Mouse (Mus musculus) lung, adult 2 months (tissue): ENCODE results near the gene Zfp764. TPM values are rescaled to one million over a fixed set of nuclear protein-coding genes. Genes with fewer than 3 reads are reported as not detected.
"Not testable (repeated sequence)": the region's sequence is repeated elsewhere in the genome, so short reads cannot be mapped to it uniquely, and the experiment has no call there.

Experiments used
- DNase-seq: peaks from one replicate; pipeline ENCODE4 v3.0.0; 2022
- H3K4me1 ChIP-seq: fragments of 200-500 bp; 2 replicates; pipeline ENCODE4 v1.6.1; 2011; ENCODE audit warnings: low read length; ENCODE audit not compliant: control insufficient read depth, insufficient read depth
- H3K4me3 ChIP-seq: fragments of 200-500 bp; replicated peaks from 2 replicates; pipeline ENCODE3; 2011; ENCODE audit warnings: low read depth, mild to moderate bottlenecking, control low read depth, low read length; ENCODE audit errors: extremely low read depth
- CTCF ChIP-seq: fragments of 200-500 bp; IDR thresholded peaks from 2 replicates; pipeline ENCODE4 v1.5.1; 2011; ENCODE audit warnings: mild to moderate bottlenecking, low read length, control low read depth; ENCODE audit not compliant: insufficient read depth
- POLR2A ChIP-seq: fragments of 200-500 bp; IDR thresholded peaks from 2 replicates; pipeline ENCODE4 v1.6.1; 2011; ENCODE audit warnings: low read depth, mild to moderate bottlenecking, control low read depth, low read length, borderline replicate concordance; ENCODE audit errors: extremely low read depth
- WGBS: fragments of 180-500 bp; shearing (Covaris S2); methylation state at CpG from one replicate; pipeline ENCODE4 v1.1.7; 2018; 5-methylcytosine and 5-hydroxymethylcytosine counted together
- polyA plus RNA-seq: library from polyadenylated mRNA; depleted of rRNA; stranded (reverse); fragments of >200 nt; gene quantifications from 2 replicates; pipeline ENCODE4 v1.2.3, GENCODE M21; 2012; rRNA removed

Gene Zfp764
- polyA plus RNA-seq, result 7.5 and 8.5 TPM in 2 replicates

- not testable (repeated sequence) for H3K4me1 ChIP-seq
- H3K4me3 ChIP-seq, result peak within 1 kb of the TSS; percentile 62
- TF ChIP-seq POLR2A (peak; percentile 81; the same call in 1 of the 2 replicates), CTCF (peak; percentile 80)
- DNase-seq, result peak; percentile 86
- 3% methylated on average over 40 of the region's 40 CpGs for WGBS
Measured at GRCm38 (mm10) chr7:127406002-127406987, at the start of gene Zfp764. Gene Zfp764, minus strand, starts transcription at chr7:127406822.

GRCm38 (mm10) chr7:127454905-127455304 lies 48.3 kb upstream of the Zfp764 start:
- TF ChIP-seq POLR2A (no peak), CTCF (no peak)
- 0 out of 2 replicates have a peak, but pooled peaks cover under 1% of the 10 kb centered on the region for H3K4me1 ChIP-seq
- no peak for DNase-seq
- WGBS, result 93% methylated on average over 7 of the region's 7 CpGs
- H3K4me3 ChIP-seq, result no peak overlapping the region

DNA sequence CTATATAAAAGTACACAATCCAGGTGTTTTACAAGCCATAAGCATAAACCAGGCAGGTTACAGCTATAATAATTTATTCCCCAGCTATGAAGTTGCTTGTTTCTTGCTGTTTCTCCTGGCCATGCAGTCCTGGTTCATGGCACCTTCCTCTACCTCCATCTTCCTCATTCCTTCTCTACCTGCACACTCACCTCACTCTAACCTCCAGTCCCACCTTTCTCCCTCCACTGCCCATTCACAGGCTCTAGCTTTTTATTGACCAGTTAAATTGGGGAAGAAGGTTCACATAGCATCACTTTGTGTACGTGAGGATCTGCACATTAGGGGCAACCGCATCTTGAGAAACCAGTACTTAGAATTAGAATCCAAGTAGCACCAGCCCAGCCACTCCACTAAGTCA lies 46.4 kb upstream of the Zfp764 start:
- no peak for DNase-seq
- H3K4me1 ChIP-seq, result peaks cover 8% of the 10 kb centered on the region
- TF ChIP-seq CTCF, result no peak
- no peak for TF ChIP-seq POLR2A
- no peak overlapping the region for H3K4me3 ChIP-seq
- 94% methylated on average over 2 of the region's 2 CpGs for WGBS

DNA sequence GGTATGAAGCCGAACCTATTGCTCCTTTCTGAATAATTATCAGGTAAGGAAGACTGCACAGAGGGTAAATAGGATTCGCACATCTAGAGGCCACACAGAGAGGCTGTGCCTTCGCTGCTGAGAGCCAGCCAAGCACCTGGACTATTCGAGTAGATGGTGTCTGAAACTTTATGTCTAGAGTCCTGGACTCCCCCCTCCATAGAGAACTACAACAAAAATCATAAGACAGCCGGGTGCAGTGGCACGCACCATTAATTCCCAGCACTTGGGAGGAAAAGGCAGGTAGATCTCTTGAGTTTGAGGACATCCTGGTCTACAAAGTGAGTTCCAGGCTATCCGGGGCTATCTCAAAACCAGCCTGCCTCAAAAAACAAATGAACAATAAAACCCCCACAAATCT lies 43.3 kb upstream of the Zfp764 start:
- H3K4me1 ChIP-seq, result peaks cover 8% of the 10 kb centered on the region
- no peak for TF ChIP-seq POLR2A
- no peak for TF ChIP-seq CTCF
- WGBS, result 85% methylated on average over 7 of the region's 7 CpGs
- DNase-seq, result no peak
- no peak overlapping the region for H3K4me3 ChIP-seq

GRCm38 (mm10) chr7:127448521-127449300 lies 42.1 kb upstream of the Zfp764 start, which contains the start of gene Zfp689:
Gene Zfp689, minus strand, starts transcription at chr7:127449158.
- H3K4me3 ChIP-seq, result peak within 1 kb of the TSS; percentile 98
- WGBS, result under 1% methylated on average over 54 of the region's 54 CpGs
- TF ChIP-seq CTCF, result no peak
- peak; percentile 63; the same call in 1 of the 2 replicates for TF ChIP-seq POLR2A
- peaks cover 8% of the 10 kb centered on the region for H3K4me1 ChIP-seq
- peak; percentile 90 for DNase-seq

DNA sequence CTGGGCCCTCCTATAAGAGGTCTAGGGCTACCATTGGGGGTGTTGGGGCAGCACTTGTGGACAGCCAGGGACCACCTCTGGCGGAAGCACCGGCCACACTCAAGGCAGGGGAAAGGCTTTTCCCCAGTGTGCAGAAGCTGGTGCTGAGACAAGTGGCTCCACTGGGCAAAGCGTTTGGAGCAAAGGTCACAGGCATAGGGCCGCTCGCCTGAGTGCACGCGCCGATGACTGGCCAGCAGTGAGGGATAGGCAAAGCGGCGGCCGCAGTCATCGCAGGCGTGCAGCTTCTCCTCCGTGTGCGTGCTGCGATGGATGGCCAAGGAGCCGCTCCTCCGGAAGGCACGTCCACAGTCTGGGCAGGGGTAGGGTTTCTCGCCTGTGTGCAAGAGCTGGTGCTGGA lies 37.4 kb upstream of the Zfp764 start:
- DNase-seq, result no peak
- Histone ChIP-seq H3K4me3 (no peak overlapping the region), H3K4me1 (no peaks in the 10 kb centered on the region)
- no peak for TF ChIP-seq CTCF
- WGBS, result 93% methylated on average over 20 of the region's 20 CpGs

DNA sequence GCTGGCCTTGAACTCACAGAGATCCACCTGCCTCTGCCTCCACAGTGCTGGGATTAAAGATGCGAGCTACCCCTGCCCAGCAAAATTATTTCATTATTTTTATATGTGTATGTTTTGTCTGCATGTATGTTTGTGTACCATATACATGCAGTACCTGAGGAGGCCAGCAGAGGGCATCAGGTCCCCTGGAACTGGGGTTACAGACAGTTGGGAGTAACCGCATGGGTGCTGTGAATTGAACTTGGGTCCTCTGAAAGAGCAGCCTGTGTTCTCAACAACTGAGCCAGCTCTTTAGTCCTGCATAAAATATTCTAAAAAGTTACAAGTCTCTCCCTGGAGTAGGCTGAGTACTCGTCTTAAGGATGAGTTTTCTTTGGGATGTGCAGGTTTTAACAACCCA lies 31.1 kb upstream of the Zfp764 start:
- TF ChIP-seq CTCF (peak; percentile 38; the same call in 1 of the 2 replicates), POLR2A (no peak)
- DNase-seq, result no peak
- WGBS, result 90% methylated on average over 3 of the region's 3 CpGs
- Histone ChIP-seq H3K4me1 (no peaks in the 10 kb centered on the region), H3K4me3 (no peak overlapping the region)

GRCm38 (mm10) chr7:127435206-127435605 lies 28.6 kb upstream of the Zfp764 start:
- H3K4me3 ChIP-seq, result no peak overlapping the region
- TF ChIP-seq POLR2A (no peak), CTCF (no peak)
- WGBS, result 86% methylated on average over 4 of the region's 4 CpGs
- no peak for DNase-seq
- no peaks in the 10 kb centered on the region for H3K4me1 ChIP-seq

- peaks cover 3% of the 10 kb centered on the region for H3K4me1 ChIP-seq
- DNase-seq, result no peak
- 36% methylated on average over 3 of the region's 3 CpGs for WGBS
- no peak for TF ChIP-seq POLR2A
- no peak overlapping the region for H3K4me3 ChIP-seq
Measured at GRCm38 (mm10) chr7:127426354-127426753, 19.7 kb upstream of the Zfp764 start.
